Mouse (Mus musculus) embryonic facial prominence, embryonic 15.5 days (tissue): Measurements from ENCODE around the gene Pla2g2f. TPM values are rescaled to one million over a fixed set of nuclear protein-coding genes. Genes with fewer than 3 reads are reported as not detected.

ENCODE experiments used
- ATAC-seq: fragments of 200-750 bp; cut with Nextera tagmentation; 2 replicates; pipeline ENCODE4 v1.8.0; 2017; ENCODE audit warnings: low read depth, moderate TSS enrichment; ENCODE audit not compliant: insufficient number of reproducible peaks, low FRiP score, low TSS enrichment
- H3K27ac ChIP-seq: fragments of 300-500 bp; sonication (generic); replicated peaks from 2 replicates; pipeline ENCODE4 v1.5.1; 2015; ENCODE audit warnings: mild to moderate bottlenecking, inconsistent platforms
- H3K27me3 ChIP-seq: fragments of 300-500 bp; sonication (generic); 2 replicates; pipeline ENCODE4 v1.6.1; 2015; ENCODE audit warnings: inconsistent platforms
- H3K36me3 ChIP-seq: fragments of 300-500 bp; sonication (generic); 2 replicates; pipeline ENCODE4 v1.6.1; 2015; ENCODE audit warnings: mild to moderate bottlenecking, inconsistent platforms
- H3K4me1 ChIP-seq: fragments of 300-500 bp; sonication (generic); 2 replicates; pipeline ENCODE4 v1.6.1; 2015; ENCODE audit warnings: inconsistent platforms
- H3K4me2 ChIP-seq: fragments of 300-500 bp; sonication (generic); replicated peaks from 2 replicates; pipeline ENCODE4 v1.6.1; 2015; ENCODE audit warnings: mild to moderate bottlenecking, inconsistent platforms
- H3K4me3 ChIP-seq: fragments of 300-500 bp; sonication (generic); replicated peaks from 2 replicates; pipeline ENCODE4 v1.5.1; 2015; ENCODE audit warnings: mild to moderate bottlenecking, inconsistent platforms
- H3K9ac ChIP-seq: fragments of 300-500 bp; sonication (generic); 2 replicates; pipeline ENCODE4 v1.6.1; 2015; ENCODE audit warnings: inconsistent platforms
- H3K9me3 ChIP-seq: fragments of 300-500 bp; sonication (generic); replicated peaks from 2 replicates; pipeline ENCODE4 v1.6.1; 2016; ENCODE audit warnings: inconsistent platforms
- WGBS: fragments of 180-500 bp; shearing (Covaris S2); methylation state at CpG from one replicate; pipeline ENCODE4 v1.1.7; 2015; 5-methylcytosine and 5-hydroxymethylcytosine counted together
- polyA plus RNA-seq: library from polyadenylated mRNA; unstranded; fragments of >200 nt; fragmentation: Nextera tagmentation; extraction: Ambion mirVana; gene quantifications from 2 replicates; pipeline ENCODE4 v1.2.1, GENCODE M21; 2015

The Pla2g2f gene
- 29.2 and 31.1 TPM in 2 replicates for polyA plus RNA-seq

DNA sequence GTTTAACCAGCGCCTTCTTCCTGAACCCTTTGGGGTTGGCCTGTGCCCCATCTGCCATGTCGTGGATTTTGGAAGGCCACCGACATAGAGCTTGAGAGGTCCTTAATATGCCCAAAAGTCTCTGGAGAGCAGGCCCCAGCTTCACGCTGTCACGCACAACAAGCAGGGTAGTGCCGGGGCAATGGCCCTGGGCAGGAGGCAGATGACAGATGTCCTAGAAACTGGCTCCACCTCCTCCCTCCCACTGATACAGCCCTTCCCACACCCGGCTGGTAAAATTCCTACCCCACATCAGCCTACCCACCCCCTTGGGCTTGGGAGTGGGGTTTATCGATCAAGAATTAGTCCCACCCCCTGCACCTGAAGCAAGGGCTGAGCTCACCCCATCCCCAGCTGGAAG lies at the start of gene Pla2g2f:
Pla2g2f (minus strand) TSS at position 211 of the 400 bp plus-strand sequence.
- Histone ChIP-seq H3K4me1 (peaks cover 9% of the 10 kb centered on the region; the same call in 1 of the 2 replicates), H3K27me3 (no peaks in the 10 kb centered on the region), H3K4me3 (peak within 1 kb of the TSS; percentile 3; the same call in 1 of the 2 replicates), H3K9ac (no peak within 1 kb of the TSS), H3K9me3 (no peaks in the 10 kb centered on the region), H3K4me2 (no peak within 1 kb of the TSS), H3K27ac (peak within 1 kb of the TSS; percentile 51), H3K36me3 (no peaks in the 10 kb centered on the region)
- 68% methylated on average over 8 of the region's 8 CpGs for WGBS
- ATAC-seq = no peak

DNA sequence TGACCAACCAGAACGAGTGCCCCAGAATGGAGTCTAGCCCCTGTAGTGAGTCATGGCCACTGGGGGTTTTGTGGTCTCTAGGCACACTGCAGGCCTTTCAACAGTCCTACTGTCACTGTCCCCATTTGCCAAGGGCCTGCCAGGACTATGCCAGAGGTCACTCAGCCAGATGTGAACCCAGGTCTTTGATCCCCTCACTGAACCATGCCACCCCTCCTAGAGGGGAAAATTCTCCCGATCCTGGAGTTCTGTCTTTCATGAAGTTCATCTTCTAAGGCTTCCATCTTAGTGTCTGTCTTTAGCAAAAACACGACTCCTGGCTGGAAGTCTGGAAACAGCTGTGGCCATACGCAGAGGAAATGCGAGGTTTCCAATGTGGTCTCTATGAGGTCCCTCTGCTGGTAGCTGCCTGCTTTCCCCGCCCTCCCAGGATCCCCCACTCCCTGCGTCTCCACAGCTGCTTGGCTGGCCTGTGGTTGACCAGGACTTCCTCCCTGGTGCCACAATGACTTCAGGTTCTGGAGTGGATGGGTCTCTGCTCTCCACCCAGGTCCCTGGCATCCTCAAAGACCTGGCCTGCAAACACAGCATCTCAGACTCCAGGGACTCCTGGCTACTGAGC lies 49.6 kb upstream of the Pla2g2f start:
- peaks cover 6% of the 10 kb centered on the region; the same call in 1 of the 2 replicates for H3K4me1 ChIP-seq
- H3K9me3 ChIP-seq = no peaks in the 10 kb centered on the region
- no peak overlapping the region for H3K4me2 ChIP-seq
- no peaks in the 10 kb centered on the region for H3K27me3 ChIP-seq
- no peak overlapping the region for H3K4me3 ChIP-seq
- 50% methylated on average over 7 of the region's 7 CpGs for WGBS
- no peak overlapping the region for H3K9ac ChIP-seq
- no peak overlapping the region for H3K27ac ChIP-seq
- H3K36me3 ChIP-seq = no peaks in the 10 kb centered on the region
- no peak for ATAC-seq

DNA sequence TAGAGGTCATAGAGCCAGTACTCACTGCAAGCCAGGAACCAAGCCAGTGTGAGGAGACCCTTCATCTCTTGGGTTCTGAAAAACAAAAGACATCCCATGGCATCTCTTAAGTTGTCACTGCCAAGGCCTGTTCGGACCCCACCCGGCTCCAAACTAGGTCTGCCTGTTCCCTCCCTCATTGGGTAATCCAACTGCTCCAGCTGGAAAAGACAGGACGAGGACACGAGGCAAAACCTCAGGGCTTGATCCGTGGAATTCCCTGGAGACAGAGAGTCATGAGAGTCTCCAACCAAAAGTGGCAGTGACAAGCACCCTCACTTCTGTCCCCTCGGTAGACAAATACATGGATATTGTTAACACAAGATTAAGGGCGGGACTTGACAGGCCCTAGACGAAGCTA lies 48.7 kb upstream of the Pla2g2f start:
- no peaks in the 10 kb centered on the region for H3K36me3 ChIP-seq
- WGBS = 71% methylated on average over 8 of the region's 8 CpGs
- H3K4me1 ChIP-seq = peaks cover 6% of the 10 kb centered on the region; the same call in 1 of the 2 replicates
- no peaks in the 10 kb centered on the region for H3K9me3 ChIP-seq
- no peak for ATAC-seq
- H3K27ac ChIP-seq = no peak overlapping the region
- no peak overlapping the region for H3K9ac ChIP-seq
- H3K27me3 ChIP-seq = no peaks in the 10 kb centered on the region
- no peak overlapping the region for H3K4me2 ChIP-seq
- H3K4me3 ChIP-seq = no peak overlapping the region

GRCm38 (mm10) chr4:138805248-138805647 lies 47.8 kb upstream of the Pla2g2f start:
- no peak for ATAC-seq
- Histone ChIP-seq H3K4me3 (no peak overlapping the region), H3K9me3 (no peaks in the 10 kb centered on the region), H3K9ac (no peak overlapping the region), H3K4me2 (no peak overlapping the region), H3K27me3 (no peaks in the 10 kb centered on the region), H3K36me3 (no peaks in the 10 kb centered on the region), H3K4me1 (peaks cover 9% of the 10 kb centered on the region; the same call in 1 of the 2 replicates), H3K27ac (no peak overlapping the region)
- 57% methylated on average over 8 of the region's 8 CpGs for WGBS

DNA sequence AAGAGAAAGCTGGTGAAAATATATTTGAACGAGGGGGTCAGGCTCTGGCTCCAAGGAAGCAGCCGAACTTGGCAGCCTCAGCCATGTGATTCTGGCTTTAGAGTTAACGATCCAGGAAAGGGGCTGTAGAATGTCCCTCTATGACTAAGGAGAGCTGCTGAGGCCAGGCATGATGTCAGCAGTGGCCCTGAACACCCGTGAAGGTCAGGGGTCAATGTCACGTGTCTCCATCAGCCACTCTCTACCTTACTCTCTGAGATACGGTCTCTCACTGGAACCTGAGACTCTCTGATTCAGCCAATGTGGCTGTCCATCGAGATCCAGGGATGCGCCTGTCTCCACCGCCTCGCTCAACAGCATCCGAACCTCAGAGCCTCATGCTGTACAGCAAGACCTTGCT lies 45.5 kb upstream of the Pla2g2f start:
- WGBS = 84% methylated on average over 11 of the region's 11 CpGs
- ATAC-seq = no peak
- H3K4me1 ChIP-seq = peaks cover 14% of the 10 kb centered on the region; the same call in 1 of the 2 replicates

DNA sequence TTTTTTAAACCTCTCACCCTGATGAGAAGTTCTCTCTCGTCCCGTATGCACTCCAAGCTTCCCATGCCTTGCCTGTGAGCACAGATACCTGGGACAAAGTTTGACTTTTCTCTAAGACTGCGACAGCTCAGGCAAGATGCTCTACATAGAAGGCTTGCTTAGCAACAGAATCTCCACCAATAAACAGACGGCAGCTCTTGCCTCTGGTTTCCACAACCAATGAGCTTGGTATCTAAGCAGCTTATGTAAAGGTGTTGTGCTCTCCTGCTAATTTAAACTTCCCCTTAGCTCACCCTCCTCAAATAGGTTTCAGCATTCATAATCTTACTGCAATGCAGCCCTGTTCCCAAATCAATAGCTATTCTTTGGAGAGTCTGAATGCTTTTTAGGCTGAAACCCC lies 44.2 kb upstream of the Pla2g2f start:
- ATAC-seq = no peak
- Histone ChIP-seq H3K9ac (no peak overlapping the region), H3K4me2 (no peak overlapping the region), H3K36me3 (no peaks in the 10 kb centered on the region), H3K27me3 (no peaks in the 10 kb centered on the region), H3K27ac (no peak overlapping the region), H3K4me1 (peaks cover 8% of the 10 kb centered on the region), H3K9me3 (no peaks in the 10 kb centered on the region), H3K4me3 (no peak overlapping the region)
- WGBS = 78% methylated on average over 4 of the region's 4 CpGs

More for the DNA sequence above, 45.5 kb upstream of the Pla2g2f start:
- no peak overlapping the region for H3K4me2 ChIP-seq
- H3K4me3 ChIP-seq = no peak overlapping the region
- H3K27ac ChIP-seq = no peak overlapping the region
- H3K9ac ChIP-seq = no peak overlapping the region
- H3K27me3 ChIP-seq = no peaks in the 10 kb centered on the region
- H3K36me3 ChIP-seq = no peaks in the 10 kb centered on the region
- H3K9me3 ChIP-seq = no peaks in the 10 kb centered on the region

GRCm38 (mm10) chr4:138800134-138800744 lies 42.8 kb upstream of the Pla2g2f start:
- WGBS = 47% methylated on average over 12 of the region's 12 CpGs
- ATAC-seq = no peak

DNA sequence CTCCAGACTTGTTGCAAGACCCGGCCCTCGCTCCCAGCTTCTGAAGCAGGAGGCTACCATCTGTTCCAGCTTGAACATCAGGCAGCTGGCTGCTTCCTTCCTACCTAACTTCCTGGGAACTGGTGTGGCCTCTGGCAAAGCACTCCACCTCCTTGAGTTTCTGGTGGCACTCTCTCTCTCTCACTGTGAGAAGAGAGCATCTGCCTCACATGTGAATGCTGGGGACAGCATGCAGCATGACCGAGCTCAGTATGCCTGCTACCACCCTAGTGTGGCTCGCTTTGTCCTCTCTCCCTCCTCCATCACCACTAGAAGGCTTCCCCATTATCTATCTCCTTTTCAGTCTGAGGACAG lies 39.8 kb upstream of the Pla2g2f start:
- Histone ChIP-seq H3K36me3 (no peaks in the 10 kb centered on the region), H3K4me3 (no peak overlapping the region), H3K4me1 (peaks cover 17% of the 10 kb centered on the region), H3K9ac (no peak overlapping the region), H3K4me2 (no peak overlapping the region), H3K27me3 (no peaks in the 10 kb centered on the region), H3K9me3 (no peaks in the 10 kb centered on the region), H3K27ac (no peak overlapping the region)
- no peak for ATAC-seq
- WGBS = 45% methylated on average over 4 of the region's 4 CpGs

More at GRCm38 (mm10) chr4:138800134-138800744, 42.8 kb upstream of the Pla2g2f start:
- no peak overlapping the region for H3K4me3 ChIP-seq
- H3K4me1 ChIP-seq = peaks cover 11% of the 10 kb centered on the region
- H3K4me2 ChIP-seq = no peak overlapping the region
- no peaks in the 10 kb centered on the region for H3K36me3 ChIP-seq
- no peak overlapping the region for H3K9ac ChIP-seq
- H3K9me3 ChIP-seq = no peaks in the 10 kb centered on the region
- no peaks in the 10 kb centered on the region for H3K27me3 ChIP-seq
- H3K27ac ChIP-seq = no peak overlapping the region

DNA sequence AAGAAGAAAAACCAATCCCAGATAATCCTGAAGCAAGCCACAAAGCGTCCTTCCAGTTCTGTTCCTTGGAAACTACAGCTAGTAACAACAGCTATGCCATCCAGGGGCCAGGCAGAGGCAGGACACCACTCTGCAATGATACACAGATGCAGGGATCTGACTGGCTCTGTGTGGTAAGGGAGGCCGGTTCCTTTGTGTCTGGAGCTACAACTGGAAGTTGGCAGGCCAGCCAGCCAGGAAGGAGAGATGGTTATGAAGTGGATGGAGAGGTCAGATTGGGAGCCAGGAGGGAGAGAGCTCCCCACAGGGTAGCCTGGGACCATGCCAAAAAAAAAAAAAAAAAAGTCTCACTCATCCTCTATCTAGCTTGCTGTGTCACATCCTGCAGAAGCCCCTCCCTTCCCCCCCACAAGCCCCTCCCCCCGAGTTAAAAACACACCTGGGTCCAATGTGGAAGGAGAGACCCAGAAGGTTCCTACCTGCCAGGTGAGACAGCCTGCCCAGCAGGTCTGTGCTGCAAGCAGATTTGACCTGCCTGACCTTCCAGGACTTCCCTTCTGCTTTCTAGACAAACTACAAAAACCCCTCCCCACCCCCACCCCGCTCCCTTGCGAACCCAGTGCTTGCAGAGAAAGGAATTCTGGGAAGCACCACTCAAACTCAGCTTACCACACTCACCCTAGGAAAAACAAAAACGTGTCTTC lies 39.2 kb upstream of the Pla2g2f start:
- 34% methylated on average over 6 of the region's 6 CpGs for WGBS
- Histone ChIP-seq H3K36me3 (no peaks in the 10 kb centered on the region), H3K27me3 (no peaks in the 10 kb centered on the region), H3K9ac (no peak overlapping the region), H3K9me3 (no peaks in the 10 kb centered on the region), H3K4me3 (no peak overlapping the region), H3K4me2 (no peak overlapping the region), H3K4me1 (peaks cover 17% of the 10 kb centered on the region), H3K27ac (no peak overlapping the region)
- no peak for ATAC-seq

DNA sequence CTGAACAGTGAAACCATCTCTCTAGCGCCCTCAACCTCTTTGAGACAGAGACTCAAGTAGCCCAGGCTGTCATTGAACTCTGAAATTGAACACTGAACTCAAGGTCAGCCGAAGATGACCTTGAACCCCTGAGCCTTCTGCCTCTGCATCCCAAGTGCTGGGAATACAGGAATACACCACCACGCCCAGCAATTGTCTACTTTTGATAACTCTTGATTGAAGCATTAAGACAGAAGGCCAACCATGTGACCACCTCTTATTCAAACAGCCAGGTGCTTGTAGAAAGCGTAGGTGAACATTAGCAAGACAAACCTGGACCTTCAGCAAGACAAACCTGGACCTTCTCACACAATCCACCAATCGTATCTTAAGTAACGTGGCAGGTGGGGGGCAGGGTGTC lies 36.9 kb upstream of the Pla2g2f start:
- Histone ChIP-seq H3K4me3 (no peak overlapping the region), H3K9me3 (no peaks in the 10 kb centered on the region), H3K27ac (no peak overlapping the region), H3K27me3 (no peaks in the 10 kb centered on the region), H3K4me1 (peaks cover 9% of the 10 kb centered on the region; the same call in 1 of the 2 replicates), H3K9ac (no peak overlapping the region), H3K36me3 (no peaks in the 10 kb centered on the region), H3K4me2 (no peak overlapping the region)
- ATAC-seq = no peak
- 86% methylated on average over 6 of the region's 6 CpGs for WGBS

DNA sequence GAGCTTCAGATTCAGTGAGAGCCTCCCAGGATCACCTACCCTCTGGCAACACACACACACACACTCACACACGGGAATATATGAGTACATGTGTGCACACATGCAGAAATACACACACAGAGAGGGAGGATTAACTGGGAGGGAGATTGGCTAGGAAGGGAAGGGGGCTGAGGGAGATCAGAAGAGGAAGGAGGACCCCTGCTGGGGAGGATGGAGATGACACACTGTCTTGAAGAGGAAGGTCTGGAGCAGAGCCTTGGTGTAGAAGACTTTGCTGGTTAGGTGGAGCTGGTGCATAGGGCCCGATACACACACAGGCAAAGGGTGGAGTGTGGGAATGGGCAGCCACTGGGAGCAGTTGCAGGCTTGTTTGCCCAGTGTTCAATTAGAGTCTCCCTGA lies 35.9 kb upstream of the Pla2g2f start:
- peak overlapping the region; percentile 56; the same call in 1 of the 2 replicates for H3K27ac ChIP-seq
- H3K36me3 ChIP-seq = no peaks in the 10 kb centered on the region
- no peak overlapping the region for H3K4me3 ChIP-seq
- peaks cover 9% of the 10 kb centered on the region; the same call in 1 of the 2 replicates for H3K4me1 ChIP-seq
- WGBS = 46% methylated on average over 2 of the region's 2 CpGs
- H3K4me2 ChIP-seq = no peak overlapping the region
- ATAC-seq = no peak
- no peaks in the 10 kb centered on the region for H3K9me3 ChIP-seq
- no peaks in the 10 kb centered on the region for H3K27me3 ChIP-seq
- no peak overlapping the region for H3K9ac ChIP-seq
